Mouse (Mus musculus) thymus, adult 2 months (tissue): ENCODE results near the gene Faiml.

Experiments
- CTCF ChIP-seq: fragments of 200-500 bp; IDR thresholded peaks from 2 replicates; pipeline ENCODE4 v1.5.1; 2012; ENCODE audit warnings: mild to moderate bottlenecking, control low read depth, low read length, moderate library complexity, borderline replicate concordance; ENCODE audit not compliant: control insufficient read depth, poor library complexity, insufficient read depth; ENCODE audit errors: extremely low read depth
- POLR2A ChIP-seq: fragments of 200-500 bp; IDR thresholded peaks from 2 replicates; pipeline ENCODE4 v1.6.1; 2012; ENCODE audit warnings: mild to moderate bottlenecking, low read length, control low read depth, moderate library complexity; ENCODE audit not compliant: control insufficient read depth, poor library complexity, insufficient read depth; ENCODE audit errors: extremely low read depth

DNA sequence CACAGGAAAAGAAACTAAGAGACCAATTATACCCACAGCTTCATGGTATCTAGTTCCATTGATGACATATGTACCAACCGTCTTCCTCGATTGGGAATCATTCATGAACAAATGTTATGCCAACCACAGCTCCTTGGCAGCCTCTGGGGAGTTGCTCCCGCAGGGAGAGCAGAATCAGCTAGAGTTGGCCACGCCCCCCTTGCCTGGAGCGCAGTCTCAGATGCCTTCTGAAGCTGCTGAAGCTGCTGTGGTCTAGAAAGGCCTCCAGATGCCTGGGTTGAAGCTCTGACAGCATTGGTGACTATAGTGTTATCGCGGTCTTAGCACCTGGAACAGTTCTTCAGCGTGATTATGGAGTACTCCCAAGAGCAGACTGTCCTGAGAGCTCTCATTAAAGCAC, 11.3 kb upstream of the Faiml start:
- no peak for TF ChIP-seq POLR2A
- TF ChIP-seq CTCF: no peak
